Mouse (Mus musculus) midbrain, postnatal 0 days (tissue): ENCODE data around the gene Cry2. TPM values are rescaled to one million over a fixed set of nuclear protein-coding genes. Genes with fewer than 3 reads are reported as not detected.
"Not testable (repeated sequence)": the region's sequence is repeated elsewhere in the genome, so short reads cannot be mapped to it uniquely, and the experiment has no call there.

Experiments used
- ATAC-seq: fragments of 200-750 bp; cut with Nextera tagmentation; 2 replicates; pipeline ENCODE4 v1.8.0; 2017; ENCODE audit warnings: moderate number of reproducible peaks, mild to moderate bottlenecking, moderate TSS enrichment, moderate library complexity; ENCODE audit not compliant: low FRiP score
- DNase-seq: peaks from one replicate; pipeline ENCODE4 v3.0.0-alpha.2; 2015; ENCODE audit warnings: low spot score
- H3K27ac ChIP-seq: fragments of 300-500 bp; sonication (generic); 2 replicates; pipeline ENCODE4 v1.5.1; 2014; ENCODE audit warnings: low read depth, mild to moderate bottlenecking, low read length, mixed read lengths
- H3K27me3 ChIP-seq: fragments of 300-500 bp; sonication (generic); 2 replicates; pipeline ENCODE4 v1.6.1; 2014; ENCODE audit warnings: low read length, control low read depth, mixed read lengths; ENCODE audit not compliant: insufficient read depth
- H3K36me3 ChIP-seq: fragments of 300-500 bp; sonication (generic); 2 replicates; pipeline ENCODE4 v1.6.1; 2014; ENCODE audit warnings: low read length, control low read depth, mixed read lengths; ENCODE audit not compliant: insufficient read depth
- H3K4me1 ChIP-seq: fragments of 300-500 bp; sonication (generic); 2 replicates; pipeline ENCODE4 v1.6.1; 2014; ENCODE audit warnings: mild to moderate bottlenecking, control low read depth, antibody characterized with exemption, low read length, mixed read lengths; ENCODE audit not compliant: insufficient read depth
- H3K4me2 ChIP-seq: fragments of 300-500 bp; sonication (generic); 2 replicates; pipeline ENCODE4 v1.6.1; 2014; ENCODE audit warnings: low read depth, mild to moderate bottlenecking, low read length, mixed read lengths; ENCODE audit not compliant: poor library complexity, severe bottlenecking
- H3K4me3 ChIP-seq: fragments of 300-500 bp; sonication (generic); 2 replicates; pipeline ENCODE4 v1.5.1; 2014; ENCODE audit warnings: low read depth, mild to moderate bottlenecking, low read length, moderate library complexity
- H3K9ac ChIP-seq: fragments of 300-500 bp; sonication (generic); replicated peaks from 2 replicates; pipeline ENCODE4 v1.6.1; 2014; ENCODE audit warnings: mild to moderate bottlenecking, low read length, moderate library complexity, mixed read lengths; ENCODE audit not compliant: poor library complexity, severe bottlenecking
- H3K9me3 ChIP-seq: fragments of 300-500 bp; sonication (generic); 2 replicates; pipeline ENCODE4 v1.6.1; 2016; ENCODE audit warnings: low read length, control low read depth
- CTCF ChIP-seq: IDR thresholded peaks from 2 replicates; pipeline ENCODE4 v1.5.1; 2016; ENCODE audit warnings: antibody characterized with exemption, mild to moderate bottlenecking
- WGBS: fragments of 180-500 bp; shearing (Covaris S2); extraction: QIAGEN DNeasy Blood & Tissue Kit; methylation state at CpG from one replicate; pipeline ENCODE4 v1.1.7; 2014; 5-methylcytosine and 5-hydroxymethylcytosine counted together
- polyA plus RNA-seq: library from polyadenylated mRNA; unstranded; fragments of >200 nt; fragmentation: Nextera tagmentation; extraction: Ambion mirVana; gene quantifications from 2 replicates; pipeline ENCODE4 v1.2.1, GENCODE M21; 2015
- total RNA-seq: library from RNA; depleted of rRNA; stranded (reverse); fragments of >200 nt; gene quantifications from 2 replicates; pipeline ENCODE4 v1.2.3, GENCODE M21; 2014

Gene Cry2
- total and polyA plus RNA-seq, 2 experiments from 2014 or later: 41.9 to 55.2 TPM

- ATAC-seq: no peak
- 84% methylated on average over 6 of the region's 6 CpGs for WGBS
- no peak for TF ChIP-seq CTCF
- no peaks in the 10 kb centered on the region for H3K27me3 ChIP-seq
- no peak overlapping the region for H3K4me2 ChIP-seq
- H3K4me3 ChIP-seq: no peak overlapping the region
- no peak overlapping the region for H3K9ac ChIP-seq
- H3K9me3 ChIP-seq: no peaks in the 10 kb centered on the region
- no peak for DNase-seq
- no peak overlapping the region for H3K27ac ChIP-seq
- H3K4me1 ChIP-seq: no peaks in the 10 kb centered on the region; the same call in 1 of the 2 replicates
- peaks cover 53% of the 10 kb centered on the region for H3K36me3 ChIP-seq
Observed at GRCm38 (mm10) chr2:92404737-92405136, 29.1 kb downstream of the Cry2 start.

DNA sequence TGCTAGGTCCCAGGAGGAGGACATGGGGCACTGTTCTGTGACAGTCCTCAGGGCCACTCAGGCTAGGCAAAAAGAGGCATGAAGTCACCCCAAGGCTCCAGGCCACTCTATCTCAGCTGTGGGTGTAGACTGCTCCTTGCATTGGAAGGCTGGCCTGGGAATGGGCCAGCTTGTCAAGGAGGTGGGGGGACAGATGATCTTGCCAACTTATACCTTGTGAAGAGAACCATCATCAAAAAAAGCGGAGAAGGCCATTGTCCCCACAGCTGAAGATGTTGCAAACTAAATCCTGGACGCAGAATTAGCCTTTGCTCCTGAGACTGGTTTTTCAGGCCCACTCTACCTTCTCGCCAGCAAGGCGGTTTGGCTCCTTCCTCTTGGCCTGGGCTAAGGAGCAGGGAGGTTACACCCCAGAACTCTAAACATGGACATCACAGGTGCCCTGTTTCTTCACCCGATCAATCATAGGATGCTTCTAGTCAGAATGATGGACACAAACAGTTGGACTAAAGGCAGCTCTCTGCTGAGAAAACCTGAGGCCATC, 30.0 kb downstream of the Cry2 start:
- H3K4me1 ChIP-seq: peaks cover 8% of the 10 kb centered on the region; the same call in 1 of the 2 replicates
- H3K9ac ChIP-seq: no peak overlapping the region
- DNase-seq (no peak), ATAC-seq (no peak)
- H3K27me3 ChIP-seq: no peaks in the 10 kb centered on the region
- no peak overlapping the region for H3K4me2 ChIP-seq
- WGBS: 95% methylated on average over 5 of the region's 5 CpGs
- no peak overlapping the region for H3K4me3 ChIP-seq
- no peaks in the 10 kb centered on the region for H3K9me3 ChIP-seq
- H3K27ac ChIP-seq: no peak overlapping the region
- TF ChIP-seq CTCF: no peak
- H3K36me3 ChIP-seq: peaks cover 44% of the 10 kb centered on the region

DNA sequence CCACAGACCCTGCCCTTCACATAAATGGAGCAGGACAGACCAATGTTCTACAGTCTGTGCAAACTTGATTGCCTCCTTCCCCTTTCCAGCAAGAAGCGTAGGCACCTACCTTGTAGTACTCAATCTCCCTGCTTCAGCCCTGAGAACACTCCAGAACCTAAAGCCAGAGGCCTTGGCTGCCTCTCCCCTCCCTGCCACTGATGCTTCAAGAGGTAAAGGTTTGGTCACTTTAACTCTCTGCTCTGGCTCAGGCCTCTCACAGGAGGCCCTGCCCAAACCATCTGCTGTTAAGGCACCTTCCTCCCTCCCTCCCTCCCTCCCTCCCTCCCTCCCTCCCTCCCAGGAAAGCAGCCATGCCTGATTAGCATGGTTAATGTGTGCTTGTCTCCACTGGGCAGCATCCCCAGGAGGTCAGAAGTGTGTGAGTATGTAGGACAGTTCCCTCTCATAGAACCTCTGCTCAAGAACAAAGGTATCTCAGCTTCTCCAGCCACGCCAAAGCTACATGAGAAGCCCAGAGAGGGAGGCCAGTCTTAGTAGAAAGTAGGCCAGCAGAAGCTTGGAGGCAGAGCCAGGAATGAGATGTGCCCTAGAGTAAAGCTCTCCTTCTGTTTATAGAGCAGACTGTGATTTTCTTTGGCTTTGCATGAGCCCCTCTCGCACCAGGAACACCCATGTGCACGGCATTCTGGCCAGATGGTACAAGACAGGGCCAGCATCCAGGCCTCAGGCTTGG, 31.1 kb downstream of the Cry2 start:
- Histone ChIP-seq H3K27me3 (no peaks in the 10 kb centered on the region), H3K27ac (peak overlapping the region; percentile 44; the same call in 1 of the 2 replicates), H3K36me3 (peaks cover 34% of the 10 kb centered on the region), H3K4me2 (no peak overlapping the region), H3K9ac (no peak overlapping the region), H3K4me3 (no peak overlapping the region), H3K9me3 (no peaks in the 10 kb centered on the region), H3K4me1 (peaks cover 9% of the 10 kb centered on the region; the same call in 1 of the 2 replicates)
- WGBS: 70% methylated on average over 4 of the region's 4 CpGs
- peak; percentile 66 for DNase-seq
- ATAC-seq: no peak
- no peak for TF ChIP-seq CTCF

- peak; percentile 55 for DNase-seq
- Histone ChIP-seq H3K36me3 (peaks cover 27% of the 10 kb centered on the region), H3K4me1 (peaks cover 11% of the 10 kb centered on the region; the same call in 1 of the 2 replicates), H3K27me3 (no peaks in the 10 kb centered on the region), H3K4me3 (peak within 1 kb of the TSS; percentile 67), H3K4me2 (peak within 1 kb of the TSS; percentile 65), H3K27ac (peak within 1 kb of the TSS; percentile 74), H3K9ac (peak within 1 kb of the TSS; percentile 80), H3K9me3 (no peaks in the 10 kb centered on the region)
- peak; percentile 62 for ATAC-seq
- WGBS: 1% methylated on average over 41 of the region's 59 CpGs
- no peak for TF ChIP-seq CTCF
Observed at GRCm38 (mm10) chr2:92401091-92401561, 32.7 kb downstream of the Cry2 start, which contains the start of gene Mapk8ip1. Gene Mapk8ip1 (minus strand): TSS chr2:92401263.

GRCm38 (mm10) chr2:92400682-92401081, 33.2 kb downstream of the Cry2 start:
- Histone ChIP-seq H3K4me2 (peak overlapping the region; percentile 65), H3K36me3 (peaks cover 22% of the 10 kb centered on the region), H3K4me1 (peaks cover 11% of the 10 kb centered on the region; the same call in 1 of the 2 replicates), H3K4me3 (peak overlapping the region; percentile 67), H3K27ac (peak overlapping the region; percentile 74), H3K27me3 (no peaks in the 10 kb centered on the region), H3K9me3 (no peaks in the 10 kb centered on the region), H3K9ac (peak overlapping the region; percentile 80)
- WGBS: 1% methylated on average over 21 of the region's 22 CpGs
- TF ChIP-seq CTCF: no peak
- peak; percentile 20 for DNase-seq
- ATAC-seq: 0 out of 2 replicates have a peak, but pooled peaks have one; percentile 2

DNA sequence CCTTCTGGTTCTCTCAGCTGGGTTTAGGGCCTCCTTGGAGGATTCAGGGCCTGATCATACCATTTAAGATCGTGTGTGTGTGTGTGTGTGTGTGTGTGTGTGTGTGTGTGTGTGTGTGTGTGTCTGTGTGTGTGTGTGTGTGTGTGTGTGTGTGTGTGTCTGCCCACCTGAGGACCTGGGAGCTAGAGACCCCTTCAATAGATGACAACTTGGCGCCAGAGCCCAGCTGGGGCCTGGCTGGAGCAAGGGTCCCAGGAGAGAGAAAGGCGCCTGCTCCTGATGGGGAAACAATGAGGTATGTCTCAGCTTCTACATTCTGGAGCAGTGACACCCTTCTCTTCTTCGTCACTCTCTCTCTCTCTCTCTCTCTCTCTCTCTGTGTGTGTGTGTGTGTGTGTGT, 34.0 kb downstream of the Cry2 start:
- ATAC-seq, H3K27me3 ChIP-seq, H3K9me3 ChIP-seq: not testable (repeated sequence)
- Histone ChIP-seq H3K36me3 (peaks cover 14% of the 10 kb centered on the region), H3K4me2 (peak overlapping the region; percentile 65), H3K27ac (peak overlapping the region; percentile 74), H3K4me1 (peaks cover 11% of the 10 kb centered on the region; the same call in 1 of the 2 replicates), H3K9ac (0 out of 2 replicates have a peak overlapping the region, but pooled peaks have one; percentile 19), H3K4me3 (peak overlapping the region; percentile 67)
- DNase-seq: peak; percentile 16
- WGBS: 21% methylated on average over 3 of the region's 4 CpGs
